Mouse (Mus musculus) kidney, embryonic 16.5 days (tissue): Measurements from ENCODE around the gene Acads. TPM values are rescaled to one million over a fixed set of nuclear protein-coding genes. Genes with fewer than 3 reads are reported as not detected.
"Not testable (repeated sequence)": the region's sequence is repeated elsewhere in the genome, so short reads cannot be mapped to it uniquely, and the experiment has no call there.

Experiments used
- ATAC-seq: fragments of 200-750 bp; cut with Nextera tagmentation; 2 replicates; pipeline ENCODE4 v1.8.0; 2017; ENCODE audit warnings: moderate TSS enrichment; ENCODE audit not compliant: low FRiP score, low TSS enrichment
- H3K27ac ChIP-seq: fragments of 300-500 bp; sonication (generic); 2 replicates; pipeline ENCODE4 v1.5.1; 2014; ENCODE audit warnings: low read length
- H3K27me3 ChIP-seq: fragments of 300-500 bp; sonication (generic); 2 replicates; pipeline ENCODE4 v1.6.1; 2014; ENCODE audit warnings: low read length, control low read depth, mixed read lengths; ENCODE audit not compliant: insufficient read depth
- H3K36me3 ChIP-seq: fragments of 300-500 bp; sonication (generic); 2 replicates; pipeline ENCODE4 v1.6.1; 2014; ENCODE audit warnings: low read length, control low read depth, mixed read lengths; ENCODE audit not compliant: insufficient read depth
- H3K4me1 ChIP-seq: fragments of 300-500 bp; sonication (generic); 2 replicates; pipeline ENCODE4 v1.6.1; 2014; ENCODE audit warnings: low read length, control low read depth, mixed read lengths; ENCODE audit not compliant: insufficient read depth
- H3K4me2 ChIP-seq: fragments of 300-500 bp; sonication (generic); replicated peaks from 2 replicates; pipeline ENCODE4 v1.6.1; 2014; ENCODE audit warnings: low read depth, low read length
- H3K4me3 ChIP-seq: fragments of 300-500 bp; sonication (generic); 2 replicates; pipeline ENCODE4 v1.5.1; 2014; ENCODE audit warnings: mild to moderate bottlenecking, low read length
- H3K9ac ChIP-seq: fragments of 300-500 bp; sonication (generic); replicated peaks from 2 replicates; pipeline ENCODE4 v1.6.1; 2014; ENCODE audit warnings: low read length
- H3K9me3 ChIP-seq: fragments of 300-500 bp; sonication (generic); 2 replicates; pipeline ENCODE4 v1.6.1; 2016; ENCODE audit warnings: low read length, control low read depth
- WGBS: fragments of 180-500 bp; shearing (Covaris S2); extraction: QIAGEN DNeasy Blood & Tissue Kit; methylation state at CpG from one replicate; pipeline ENCODE4 v1.1.7; 2014; 5-methylcytosine and 5-hydroxymethylcytosine counted together
- polyA plus RNA-seq: library from polyadenylated mRNA; unstranded; fragments of >200 nt; fragmentation: Nextera tagmentation; extraction: Ambion mirVana; gene quantifications from 2 replicates; pipeline ENCODE4 v1.2.1, GENCODE M21; 2015

Acads gene
- polyA plus RNA-seq, 1 experiment from 2014 or later = 106 TPM

- no peaks in the 10 kb centered on the region for H3K4me1 ChIP-seq
- no peak overlapping the region for H3K4me3 ChIP-seq
- peak overlapping the region; percentile 31; the same call in 1 of the 2 replicates for H3K27ac ChIP-seq
- ATAC-seq = no peak
- H3K4me2 ChIP-seq = no peak overlapping the region
- H3K9ac ChIP-seq = no peak overlapping the region
- 75% methylated on average over 5 of the region's 5 CpGs for WGBS
- no peaks in the 10 kb centered on the region for H3K9me3 ChIP-seq
- H3K36me3 ChIP-seq = peaks cover 26% of the 10 kb centered on the region
- H3K27me3 ChIP-seq = no peaks in the 10 kb centered on the region
These were observed 37.5 kb downstream of the Acads start for GRCm38 (mm10) chr5:115081636-115082035.

GRCm38 (mm10) chr5:115076144-115076901 lies 42.8 kb downstream of the Acads start:
- WGBS = 58% methylated on average over 5 of the region's 5 CpGs
- Histone ChIP-seq H3K27me3 (no peaks in the 10 kb centered on the region), H3K9me3 (no peaks in the 10 kb centered on the region), H3K4me2 (no peak overlapping the region), H3K4me3 (no peak overlapping the region), H3K27ac (no peak overlapping the region), H3K4me1 (peaks cover 22% of the 10 kb centered on the region), H3K9ac (no peak overlapping the region), H3K36me3 (peaks cover 13% of the 10 kb centered on the region)
- ATAC-seq = no peak

DNA sequence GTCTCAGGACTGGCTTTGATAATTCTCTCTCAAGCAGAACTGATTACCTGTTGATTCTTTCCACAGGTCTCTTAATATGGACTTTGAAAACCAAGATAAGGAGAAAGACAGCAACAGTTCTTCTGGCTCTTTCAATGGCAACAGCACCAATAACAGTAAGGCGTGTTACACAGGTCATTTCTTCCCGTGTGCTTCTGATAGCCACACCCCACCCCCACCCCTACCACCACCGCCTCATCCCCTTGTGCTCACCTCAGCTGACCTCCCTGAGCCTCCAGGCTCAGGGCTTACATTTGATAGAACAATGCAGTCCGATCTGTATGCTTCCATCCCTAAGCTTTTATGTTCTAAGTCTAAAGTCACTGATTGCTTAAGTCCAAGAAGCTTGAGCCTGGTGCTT lies 44.4 kb downstream of the Acads start:
- Histone ChIP-seq H3K27ac (no peak overlapping the region), H3K36me3 (peaks cover 13% of the 10 kb centered on the region), H3K27me3 (no peaks in the 10 kb centered on the region), H3K4me3 (no peak overlapping the region), H3K4me1 (peaks cover 31% of the 10 kb centered on the region), H3K4me2 (no peak overlapping the region), H3K9me3 (no peaks in the 10 kb centered on the region), H3K9ac (no peak overlapping the region)
- ATAC-seq = no peak
- 60% methylated on average over 4 of the region's 4 CpGs for WGBS

DNA sequence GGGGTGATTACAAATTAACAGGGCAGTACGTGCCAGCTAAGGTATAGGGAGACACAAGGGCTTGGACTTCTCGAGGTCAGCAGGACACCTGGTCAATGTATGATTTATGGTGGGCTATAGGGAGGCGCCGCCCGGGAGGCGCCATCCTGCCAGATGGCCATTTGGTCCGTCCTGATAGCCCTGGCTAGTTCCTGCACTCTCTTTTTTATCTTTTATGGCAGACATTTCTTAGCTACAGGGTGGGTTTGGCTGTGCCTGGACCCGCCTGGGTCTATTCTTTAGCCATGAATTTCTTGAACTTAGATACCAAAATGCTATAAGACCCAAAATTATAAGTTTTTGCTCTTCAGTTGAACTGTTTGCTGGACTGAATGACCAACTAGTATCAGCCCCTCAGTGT lies 45.8 kb downstream of the Acads start:
- H3K27ac ChIP-seq = peak overlapping the region; percentile 37; the same call in 1 of the 2 replicates
- not testable (repeated sequence) for H3K4me3 ChIP-seq

GRCm38 (mm10) chr5:115072143-115072542 lies 47.0 kb downstream of the Acads start:
- H3K4me3 ChIP-seq = no peak overlapping the region
- H3K36me3 ChIP-seq = peaks cover 13% of the 10 kb centered on the region
- H3K9ac ChIP-seq = no peak overlapping the region
- H3K27me3 ChIP-seq = no peaks in the 10 kb centered on the region
- H3K9me3 ChIP-seq = no peaks in the 10 kb centered on the region
- peaks cover 37% of the 10 kb centered on the region for H3K4me1 ChIP-seq
- ATAC-seq = no peak
- H3K27ac ChIP-seq = peak overlapping the region; percentile 30
- H3K4me2 ChIP-seq = no peak overlapping the region
- WGBS = 78% methylated on average over 7 of the region's 7 CpGs

More for the DNA sequence above, 45.8 kb downstream of the Acads start:
- ATAC-seq, H3K9me3 ChIP-seq, H3K27me3 ChIP-seq, H3K4me2 ChIP-seq, H3K9ac ChIP-seq: not testable (repeated sequence)
- H3K36me3 ChIP-seq = peaks cover 13% of the 10 kb centered on the region
- WGBS = 15% methylated on average over 8 of the region's 8 CpGs
- peaks cover 33% of the 10 kb centered on the region for H3K4me1 ChIP-seq

GRCm38 (mm10) chr5:115071096-115071901 lies 47.8 kb downstream of the Acads start:
- no peaks in the 10 kb centered on the region for H3K9me3 ChIP-seq
- H3K4me2 ChIP-seq = no peak overlapping the region
- H3K36me3 ChIP-seq = peaks cover 12% of the 10 kb centered on the region
- H3K4me1 ChIP-seq = peaks cover 37% of the 10 kb centered on the region
- no peak overlapping the region for H3K4me3 ChIP-seq
- no peaks in the 10 kb centered on the region for H3K27me3 ChIP-seq
- ATAC-seq = no peak
- H3K27ac ChIP-seq = peak overlapping the region; percentile 30
- H3K9ac ChIP-seq = no peak overlapping the region
- WGBS = 81% methylated on average over 11 of the region's 11 CpGs

- Histone ChIP-seq H3K27ac (0 out of 2 replicates have a peak overlapping the region, but pooled peaks have one; percentile 56), H3K4me3 (no peak overlapping the region), H3K4me1 (peaks cover 37% of the 10 kb centered on the region), H3K9ac (no peak overlapping the region), H3K36me3 (peaks cover 3% of the 10 kb centered on the region), H3K9me3 (no peaks in the 10 kb centered on the region), H3K4me2 (no peak overlapping the region), H3K27me3 (no peaks in the 10 kb centered on the region)
- 97% methylated on average over 2 of the region's 2 CpGs for WGBS
- ATAC-seq = no peak
These were observed 48.7 kb downstream of the Acads start for GRCm38 (mm10) chr5:115070457-115070856.

GRCm38 (mm10) chr5:115069611-115070010 lies 49.5 kb downstream of the Acads start:
- Histone ChIP-seq H3K9me3 (no peaks in the 10 kb centered on the region), H3K27me3 (no peaks in the 10 kb centered on the region), H3K4me3 (no peak overlapping the region), H3K27ac (no peak overlapping the region), H3K4me1 (peaks cover 37% of the 10 kb centered on the region), H3K4me2 (no peak overlapping the region), H3K9ac (no peak overlapping the region), H3K36me3 (no peaks in the 10 kb centered on the region)
- 77% methylated on average over 3 of the region's 3 CpGs for WGBS
- no peak for ATAC-seq

DNA sequence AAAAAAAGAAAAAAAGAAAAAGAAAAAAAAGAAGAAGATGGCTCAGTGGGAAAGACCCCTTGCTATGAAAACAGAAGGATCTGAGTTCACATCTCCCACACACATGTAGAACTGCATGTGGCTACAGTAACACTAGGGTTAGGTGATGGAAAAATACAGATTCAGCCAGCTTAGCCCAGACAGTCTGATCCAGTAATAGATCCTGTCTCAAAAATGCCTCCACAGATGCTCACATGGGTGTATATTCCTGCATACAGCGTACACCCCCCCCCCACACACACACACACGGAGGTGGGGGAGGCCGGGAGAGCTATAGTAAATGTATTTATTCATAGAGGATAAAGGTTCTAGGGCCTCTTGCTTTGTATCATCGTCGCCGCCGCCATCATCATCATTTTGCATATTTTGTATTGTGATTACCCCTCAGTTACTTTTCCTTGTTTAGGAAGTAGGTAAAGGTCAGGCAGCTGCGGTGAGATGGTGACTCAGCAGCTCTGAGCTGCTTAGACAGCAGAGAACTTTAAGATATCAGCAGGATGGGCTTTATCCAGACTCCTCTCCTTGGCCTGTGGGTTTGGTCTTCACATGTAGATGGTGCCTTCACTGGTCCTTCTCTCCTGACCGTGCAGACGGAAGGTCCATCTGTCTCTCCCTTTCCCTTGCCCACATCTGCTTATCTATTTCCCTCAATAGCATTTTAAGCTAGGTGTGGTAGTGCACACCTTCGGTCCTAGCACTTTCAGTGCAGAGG lies 50.3 kb downstream of the Acads start:
- Histone ChIP-seq H3K9me3 (no peaks in the 10 kb centered on the region), H3K9ac (no peak overlapping the region), H3K27me3 (no peaks in the 10 kb centered on the region), H3K4me3 (no peak overlapping the region), H3K4me2 (no peak overlapping the region), H3K4me1 (peaks cover 45% of the 10 kb centered on the region), H3K27ac (no peak overlapping the region), H3K36me3 (no peaks in the 10 kb centered on the region)
- WGBS = 86% methylated on average over 11 of the region's 11 CpGs
- ATAC-seq = no peak
